In the genomic region with DNA sequence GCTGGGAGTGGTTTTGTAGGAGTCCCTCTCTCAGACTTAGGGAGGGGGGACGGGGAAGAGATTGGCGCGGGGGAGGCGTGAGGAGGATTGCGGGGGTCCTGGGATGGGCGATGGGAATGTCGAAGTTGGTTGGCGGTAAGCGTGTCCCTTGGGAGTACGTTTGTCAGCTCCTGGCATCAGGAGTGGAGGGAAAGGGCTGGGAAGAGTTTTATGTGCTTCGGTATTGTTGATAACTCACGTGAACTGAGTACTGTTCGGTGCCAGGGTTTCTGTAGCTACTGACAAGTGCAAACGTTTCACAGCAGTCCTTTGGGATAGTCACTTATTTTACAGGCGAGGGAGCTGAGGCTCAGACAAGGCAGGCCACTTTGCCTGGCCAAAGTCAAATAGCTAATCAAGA, we compare ENCODE assay signal across 8 mouse cellular contexts. TPM values are rescaled to one million over a fixed set of nuclear protein-coding genes. Genes with fewer than 3 reads are reported as not detected.
DNase-seq lines count a peak whose midpoint lies in the region; ATAC-seq and TF ChIP-seq lines count a peak whose summit lies in the region.

No protein-coding gene starts in this region.

- no peak for TF ChIP-seq CTCF in ES-Bruce4 (IDR thresholded peaks at IDR 0.05; ENCODE audit: low read depth, low read length)

- no peak for ATAC-seq in heart, embryonic 12.5 days (ENCODE audit: insufficient number of reproducible peaks, low FRiP score)
- ATAC-seq in forebrain, embryonic 15.5 days (replicated peaks): no peak; the same call in 1 of the 2 replicates

- TF ChIP-seq EP300 in ES-Bruce4 (IDR thresholded peaks at IDR 0.05; ENCODE audit: insufficient read depth, low read depth, low read length): no peak

- peak overlapping the region; percentile 81 for H3K4me2 ChIP-seq in heart, embryonic 12.5 days
- peak overlapping the region; percentile 57 for H3K4me2 ChIP-seq in forebrain, embryonic 15.5 days (replicated peaks)

- peak overlapping the region; percentile 29; the same call in 1 of the 2 replicates for H3K27ac ChIP-seq in heart, embryonic 12.5 days (ENCODE audit: poor library complexity, severe bottlenecking)
- no peak overlapping the region for H3K27ac ChIP-seq in ES-Bruce4 (ENCODE audit: insufficient read depth, low read length)
- H3K27ac ChIP-seq in forebrain, embryonic 15.5 days (replicated peaks): peak overlapping the region; percentile 61

- H3K9ac ChIP-seq in heart, embryonic 12.5 days: peak overlapping the region; percentile 80
- peak overlapping the region; percentile 80 for H3K9ac ChIP-seq in ES-Bruce4 (ENCODE audit: low read depth, poor library complexity, severe bottlenecking)
- peak overlapping the region; percentile 88 for H3K9ac ChIP-seq in forebrain, embryonic 15.5 days (replicated peaks)

- TF ChIP-seq POLR2A in ES-Bruce4 (IDR thresholded peaks at IDR 0.05; ENCODE audit: insufficient read depth, low read length): no peak

- no peak for DNase-seq in heart, postnatal 4 days
- peak; percentile 37 for DNase-seq in mesoderm, embryonic 11.5 days (ENCODE audit: low read depth, low spot score)
- DNase-seq in layer of hippocampus, adult 18-20 months (ENCODE audit: low spot score in 2 of 2): no peak
- DNase-seq in right cerebral cortex, postnatal 4 days: no peak
- no peak for DNase-seq in urinary bladder, adult 2 months (ENCODE audit: low spot score)

- H3K4me3 ChIP-seq in heart, embryonic 12.5 days: peak overlapping the region; percentile 62
- peak overlapping the region; percentile 88 for H3K4me3 ChIP-seq in ES-Bruce4 (ENCODE audit: low read depth, low read length)
- H3K4me3 ChIP-seq in forebrain, embryonic 15.5 days: peak overlapping the region; percentile 87

- peaks cover 11% of the 10 kb centered on the region for H3K36me3 ChIP-seq in heart, embryonic 12.5 days
- peaks cover 10% of the 10 kb centered on the region for H3K36me3 ChIP-seq in ES-Bruce4 (ENCODE audit: control insufficient read depth, insufficient read depth, low read length, poor library complexity, severe bottlenecking)
- peaks cover 11% of the 10 kb centered on the region for H3K36me3 ChIP-seq in forebrain, embryonic 15.5 days

- H3K9me3 ChIP-seq in heart, embryonic 12.5 days (replicated peaks): no peaks in the 10 kb centered on the region
- peaks cover 6% of the 10 kb centered on the region; the same call in 1 of the 2 replicates for H3K9me3 ChIP-seq in ES-Bruce4 (replicated peaks; ENCODE audit: control insufficient read depth, insufficient read depth, low read length, poor library complexity, severe bottlenecking)
- H3K9me3 ChIP-seq in forebrain, embryonic 15.5 days: no peaks in the 10 kb centered on the region

- H3K4me1 ChIP-seq in heart, embryonic 12.5 days (replicated peaks): peaks cover 31% of the 10 kb centered on the region
- H3K4me1 ChIP-seq in ES-Bruce4 (ENCODE audit: control insufficient read depth, insufficient read depth, low read length): no peaks in the 10 kb centered on the region
- peaks cover 42% of the 10 kb centered on the region for H3K4me1 ChIP-seq in forebrain, embryonic 15.5 days

- WGBS in heart, embryonic 12.5 days: under 1% methylated on average over 15 of the region's 15 CpGs
- under 1% methylated on average over 15 of the region's 15 CpGs for WGBS in forebrain, embryonic 15.5 days

- H3K27me3 ChIP-seq in heart, embryonic 12.5 days (replicated peaks): no peaks in the 10 kb centered on the region
- no peaks in the 10 kb centered on the region for H3K27me3 ChIP-seq in ES-Bruce4 (ENCODE audit: control insufficient read depth, insufficient read depth, low read length, poor library complexity, severe bottlenecking)
- H3K27me3 ChIP-seq in forebrain, embryonic 15.5 days: no peaks in the 10 kb centered on the region

RNA-seq across cellular contexts. Expression of gene D430042O09Rik, which starts 0.4 kb away (rescaled TPM):
- 9.4 and 10.3 TPM in 2 replicates for polyA plus RNA-seq in heart, embryonic 12.5 days (2016; fragmentation: Nextera tagmentation; extraction: Ambion mirVana)
- 10 to 100 TPM; 19.0 to 20.6 TPM for total RNA-seq in heart, postnatal 4 days (2021)
- 17.6 and 21.8 TPM in 2 replicates for polyA plus RNA-seq in ES-Bruce4 (2011; ENCODE audit: insufficient read depth, insufficient read length, low read depth, missing spikeins)
- polyA plus RNA-seq in forebrain, embryonic 15.5 days (2015; fragmentation: Nextera tagmentation; extraction: Ambion mirVana): 7.8 and 7.9 TPM in 2 replicates
- total RNA-seq in layer of hippocampus, adult 18-20 months (2021): 10 to 100 TPM; 28.4 to 29.5 TPM
- polyA plus RNA-seq in urinary bladder, adult 2 months (2012; rRNA removed): 12.4 and 13.3 TPM in 2 replicates

RNA-seq across cellular contexts. Expression of gene Gtf3c1, which starts 0.5 kb away (rescaled TPM):
- polyA plus RNA-seq in heart, embryonic 12.5 days (2016; fragmentation: Nextera tagmentation; extraction: Ambion mirVana): 43.7 TPM in 2 replicates
- total RNA-seq in heart, postnatal 4 days (2021): 10 to 100 TPM; 87.6 to 97.4 TPM
- 92.7 and 105 TPM in 2 replicates for polyA plus RNA-seq in ES-Bruce4 (2011; ENCODE audit: insufficient read depth, insufficient read length, low read depth, missing spikeins)
- 36.8 and 39.1 TPM in 2 replicates for polyA plus RNA-seq in forebrain, embryonic 15.5 days (2015; fragmentation: Nextera tagmentation; extraction: Ambion mirVana)
- total RNA-seq in layer of hippocampus, adult 18-20 months (2021): 100 to 1,000 TPM; 102 to 107 TPM
- 21.3 and 27.4 TPM in 2 replicates for polyA plus RNA-seq in urinary bladder, adult 2 months (2012; rRNA removed)
